In the genomic region with DNA sequence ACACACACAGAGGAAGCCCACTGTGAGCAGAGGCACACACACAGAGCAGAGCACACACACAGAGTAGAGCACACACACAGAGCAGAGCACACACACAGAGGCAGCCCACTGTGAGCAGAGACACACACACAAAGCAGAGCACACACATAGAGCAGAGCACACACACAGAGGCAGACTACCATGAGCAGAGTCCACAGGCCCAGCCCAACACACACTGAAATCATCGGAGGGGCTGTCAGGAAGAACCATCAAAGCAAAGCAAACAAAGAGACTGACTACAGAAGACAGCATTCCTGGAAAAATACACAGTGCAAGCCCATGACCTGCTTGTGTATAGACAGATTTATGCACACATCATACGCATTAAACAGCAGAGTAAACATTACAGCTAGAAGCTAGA, we compare ENCODE assay signal across 11 mouse cellular contexts. TPM values are rescaled to one million over a fixed set of nuclear protein-coding genes. Genes with fewer than 3 reads are reported as not detected.
DNase-seq lines count a peak whose midpoint lies in the region; ATAC-seq and TF ChIP-seq lines count a peak whose summit lies in the region.
"Had no signal": no experiment of that assay in that cellular context is flagged by ENCODE, and none has a peak within 500 bp of the region (broad histone marks: within the 10 kb centered on the region; RNA-seq: fewer than 3 reads in every experiment).

No protein-coding gene starts in this region.

- H3K27me3 ChIP-seq in heart, postnatal 0 days (ENCODE audit: control insufficient read depth, insufficient read depth, low read length), result no peaks in the 10 kb centered on the region
- H3K27me3 ChIP-seq in embryonic facial prominence, embryonic 13.5 days, result no peaks in the 10 kb centered on the region
- H3K27me3 ChIP-seq in intestine, embryonic 14.5 days (replicated peaks; ENCODE audit: control insufficient read depth, insufficient read depth, low read length), result no peaks in the 10 kb centered on the region
- no peaks in the 10 kb centered on the region for H3K27me3 ChIP-seq in midbrain, embryonic 14.5 days (ENCODE audit: control insufficient read depth, insufficient read depth, low read length)

- H3K27ac ChIP-seq in heart, postnatal 0 days (ENCODE audit: low read depth), result peak overlapping the region; percentile 11; the same call in 1 of the 2 replicates
- H3K27ac ChIP-seq in embryonic facial prominence, embryonic 13.5 days, result peak overlapping the region; percentile 78
- peak overlapping the region; percentile 77 for H3K27ac ChIP-seq in intestine, embryonic 14.5 days (ENCODE audit: low read depth)
- H3K27ac ChIP-seq in midbrain, embryonic 14.5 days (replicated peaks; ENCODE audit: low read depth, low read length), result peak overlapping the region; percentile 32; the same call in 1 of the 2 replicates

- no peaks in the 10 kb centered on the region for H3K9me3 ChIP-seq in heart, postnatal 0 days (replicated peaks; ENCODE audit: control insufficient read depth, low read length)
- H3K9me3 ChIP-seq in embryonic facial prominence, embryonic 13.5 days, result no peaks in the 10 kb centered on the region; the same call in 1 of the 2 replicates
- no peaks in the 10 kb centered on the region for H3K9me3 ChIP-seq in intestine, embryonic 14.5 days (ENCODE audit: control insufficient read depth, low read length)
- H3K9me3 ChIP-seq in midbrain, embryonic 14.5 days (ENCODE audit: control insufficient read depth, low read length), result no peaks in the 10 kb centered on the region

- 60% methylated on average over 2 of the region's 2 CpGs for WGBS in heart, postnatal 0 days
- WGBS in embryonic facial prominence, embryonic 13.5 days, result 58% methylated on average over 2 of the region's 2 CpGs
- 25% methylated on average over 2 of the region's 2 CpGs for WGBS in intestine, embryonic 14.5 days
- WGBS in midbrain, embryonic 14.5 days, result 70% methylated on average over 2 of the region's 2 CpGs

- no peak for ATAC-seq in heart, postnatal 0 days (ENCODE audit: insufficient read depth, low read depth)
- no peak for ATAC-seq in embryonic facial prominence, embryonic 13.5 days (ENCODE audit: insufficient number of reproducible peaks, insufficient read depth, low FRiP score, low TSS enrichment, low read depth)
- no peak; the same call in 1 of the 2 replicates for ATAC-seq in intestine, embryonic 14.5 days (replicated peaks; ENCODE audit: low FRiP score, low TSS enrichment, low read depth)
- no peak for ATAC-seq in midbrain, embryonic 14.5 days (ENCODE audit: low FRiP score, low TSS enrichment)

- DNase-seq in heart, postnatal 0 days (ENCODE audit: low spot score), result no peak
- DNase-seq in heart, adult 9 months (ENCODE audit: low spot score in 2 of 2), result no peak
- DNase-seq in intestine, embryonic 14.5 days (ENCODE audit: low spot score), result no peak
- DNase-seq in midbrain, embryonic 14.5 days, result no peak
- no peak for DNase-seq in urinary bladder, adult 18-20 months (ENCODE audit: low spot score in 2 of 2)
- DNase-seq in adipocyte (ENCODE audit: low spot score), result no peak
- DNase-seq in urinary bladder, postnatal 4 days (ENCODE audit: low spot score in 2 of 2), result no peak
- DNase-seq: adrenal gland, postnatal 10 days; right cerebral cortex, postnatal 14 days had no signal

- no peaks in the 10 kb centered on the region for H3K4me1 ChIP-seq in heart, postnatal 0 days (ENCODE audit: control insufficient read depth, insufficient read depth)
- H3K4me1 ChIP-seq in embryonic facial prominence, embryonic 13.5 days, result peaks cover 27% of the 10 kb centered on the region
- peaks cover 18% of the 10 kb centered on the region for H3K4me1 ChIP-seq in intestine, embryonic 14.5 days (replicated peaks; ENCODE audit: control insufficient read depth, insufficient read depth, low read length)
- no peaks in the 10 kb centered on the region for H3K4me1 ChIP-seq in midbrain, embryonic 14.5 days (ENCODE audit: control insufficient read depth, insufficient read depth, low read length)

- no peak for TF ChIP-seq EP300 in heart, postnatal 0 days (IDR thresholded peaks at IDR 0.05; ENCODE audit: low read depth)

- no peak overlapping the region for H3K9ac ChIP-seq in heart, postnatal 0 days (replicated peaks; ENCODE audit: low read depth, low read length)
- H3K9ac ChIP-seq in embryonic facial prominence, embryonic 13.5 days, result no peak overlapping the region
- H3K9ac ChIP-seq in intestine, embryonic 14.5 days (ENCODE audit: low read length), result no peak overlapping the region
- no peak overlapping the region for H3K9ac ChIP-seq in midbrain, embryonic 14.5 days (replicated peaks; ENCODE audit: low read length)

- TF ChIP-seq CTCF in heart, postnatal 0 days (IDR thresholded peaks at IDR 0.05; ENCODE audit: low read depth), result no peak

- no peak overlapping the region for H3K4me3 ChIP-seq in heart, postnatal 0 days (ENCODE audit: low read depth, low read length)
- H3K4me3 ChIP-seq in embryonic facial prominence, embryonic 13.5 days, result no peak overlapping the region
- no peak overlapping the region for H3K4me3 ChIP-seq in intestine, embryonic 14.5 days (ENCODE audit: low read depth, low read length)
- no peak overlapping the region for H3K4me3 ChIP-seq in midbrain, embryonic 14.5 days (replicated peaks; ENCODE audit: low read depth, low read length)

- no peak overlapping the region for H3K4me2 ChIP-seq in heart, postnatal 0 days (ENCODE audit: low read depth, low read length)
- no peak overlapping the region for H3K4me2 ChIP-seq in embryonic facial prominence, embryonic 13.5 days
- H3K4me2 ChIP-seq in intestine, embryonic 14.5 days (ENCODE audit: low read length), result no peak overlapping the region
- H3K4me2 ChIP-seq in midbrain, embryonic 14.5 days (ENCODE audit: low read length), result no peak overlapping the region

- H3K36me3 ChIP-seq in heart, postnatal 0 days (replicated peaks; ENCODE audit: control insufficient read depth, insufficient read depth, low read length), result peaks cover 3% of the 10 kb centered on the region; the same call in 1 of the 2 replicates
- peaks cover 29% of the 10 kb centered on the region for H3K36me3 ChIP-seq in embryonic facial prominence, embryonic 13.5 days
- H3K36me3 ChIP-seq in intestine, embryonic 14.5 days (ENCODE audit: control insufficient read depth, insufficient read depth, low read length), result peaks cover 9% of the 10 kb centered on the region
- no peaks in the 10 kb centered on the region for H3K36me3 ChIP-seq in midbrain, embryonic 14.5 days (ENCODE audit: control insufficient read depth, insufficient read depth, low read length)

RNA-seq across cellular contexts. Expression of gene Sh3d21, which starts 7.4 kb away (rescaled TPM):
- total RNA-seq in heart, postnatal 0 days (2014; rRNA removed; ENCODE audit: low replicate concordance), result 2.6 TPM in 1 of 2 replicates, not detected in the other
- 2.2 and 2.6 TPM in 2 replicates for polyA plus RNA-seq in heart, postnatal 0 days (2015; fragmentation: Nextera tagmentation; extraction: Ambion mirVana)
- polyA plus RNA-seq in embryonic facial prominence, embryonic 13.5 days (2015; fragmentation: Nextera tagmentation; extraction: Ambion mirVana), result 8.6 and 10.3 TPM in 2 replicates
- polyA plus RNA-seq in intestine, embryonic 14.5 days (2014; fragmentation: Nextera tagmentation; extraction: Ambion mirVana), result 7.4 and 7.9 TPM in 2 replicates
- polyA plus RNA-seq in midbrain, embryonic 14.5 days (2014; fragmentation: Nextera tagmentation; extraction: Ambion mirVana), result 0.89 and 1.1 TPM in 2 replicates

RNA-seq across cellular contexts. Expression of gene Eva1b, which starts 8.3 kb away (rescaled TPM):
- 53.1 and 69.1 TPM in 2 replicates for total RNA-seq in heart, postnatal 0 days (2014; rRNA removed; ENCODE audit: low replicate concordance)
- polyA plus RNA-seq in heart, postnatal 0 days (2015; fragmentation: Nextera tagmentation; extraction: Ambion mirVana), result 26.8 and 28.5 TPM in 2 replicates
- polyA plus RNA-seq in embryonic facial prominence, embryonic 13.5 days (2015; fragmentation: Nextera tagmentation; extraction: Ambion mirVana), result 70.2 and 78.2 TPM in 2 replicates
- 61.0 and 63.2 TPM in 2 replicates for polyA plus RNA-seq in intestine, embryonic 14.5 days (2014; fragmentation: Nextera tagmentation; extraction: Ambion mirVana)
- polyA plus RNA-seq in midbrain, embryonic 14.5 days (2014; fragmentation: Nextera tagmentation; extraction: Ambion mirVana), result 7.8 and 12.3 TPM in 2 replicates
- total RNA-seq: megakaryocyte-erythroid progenitor cell, adult 5-6 weeks had no signal

RNA-seq across cellular contexts. Expression of gene Thrap3, which starts 46.7 kb away (rescaled TPM):
- total RNA-seq in heart, postnatal 0 days (2014; rRNA removed; ENCODE audit: low replicate concordance), result 84.1 and 121 TPM in 2 replicates
- 86.1 and 96.7 TPM in 2 replicates for polyA plus RNA-seq in heart, postnatal 0 days (2015; fragmentation: Nextera tagmentation; extraction: Ambion mirVana)
- 248 and 262 TPM in 2 replicates for polyA plus RNA-seq in embryonic facial prominence, embryonic 13.5 days (2015; fragmentation: Nextera tagmentation; extraction: Ambion mirVana)
- polyA plus RNA-seq in intestine, embryonic 14.5 days (2014; fragmentation: Nextera tagmentation; extraction: Ambion mirVana), result 206 TPM in 2 replicates
- 113 and 167 TPM in 2 replicates for polyA plus RNA-seq in midbrain, embryonic 14.5 days (2014; fragmentation: Nextera tagmentation; extraction: Ambion mirVana)

RNA-seq across cellular contexts. Expression of gene Stk40, which starts 52.1 kb away (rescaled TPM):
- 19.9 and 22.8 TPM in 2 replicates for total RNA-seq in heart, postnatal 0 days (2014; rRNA removed; ENCODE audit: low replicate concordance)
- polyA plus RNA-seq in heart, postnatal 0 days (2015; fragmentation: Nextera tagmentation; extraction: Ambion mirVana), result 14.2 and 17.3 TPM in 2 replicates
- 34.9 and 36.6 TPM in 2 replicates for polyA plus RNA-seq in embryonic facial prominence, embryonic 13.5 days (2015; fragmentation: Nextera tagmentation; extraction: Ambion mirVana)
- 22.5 and 23.8 TPM in 2 replicates for polyA plus RNA-seq in intestine, embryonic 14.5 days (2014; fragmentation: Nextera tagmentation; extraction: Ambion mirVana)
- polyA plus RNA-seq in midbrain, embryonic 14.5 days (2014; fragmentation: Nextera tagmentation; extraction: Ambion mirVana), result 21.1 and 29.4 TPM in 2 replicates

RNA-seq across cellular contexts. Expression of gene Lsm10, which starts 59.4 kb away (rescaled TPM):
- total RNA-seq in heart, postnatal 0 days (2014; rRNA removed; ENCODE audit: low replicate concordance), result 30.9 and 186 TPM in 2 replicates
- polyA plus RNA-seq in heart, postnatal 0 days (2015; fragmentation: Nextera tagmentation; extraction: Ambion mirVana), result 41.7 and 43.1 TPM in 2 replicates
- polyA plus RNA-seq in embryonic facial prominence, embryonic 13.5 days (2015; fragmentation: Nextera tagmentation; extraction: Ambion mirVana), result 46.7 and 50.3 TPM in 2 replicates
- polyA plus RNA-seq in intestine, embryonic 14.5 days (2014; fragmentation: Nextera tagmentation; extraction: Ambion mirVana), result 55.6 and 58.5 TPM in 2 replicates
- polyA plus RNA-seq in midbrain, embryonic 14.5 days (2014; fragmentation: Nextera tagmentation; extraction: Ambion mirVana), result 47.8 and 51.2 TPM in 2 replicates

Comparison
In these comparisons a context has a peak if more than half of its experiments do, and no peak if none do; other contexts are left out.
1. H3K27ac ChIP-seq: peak in every context shown above with its lines; median percentile 78 in embryonic facial prominence, embryonic 13.5 days; 77 in intestine, embryonic 14.5 days; 32 in midbrain, embryonic 14.5 days; 11 in heart, postnatal 0 days.